Mouse (Mus musculus) liver, embryonic 14.5 days (tissue): ENCODE data around the gene Inca1. TPM values are rescaled to one million over a fixed set of nuclear protein-coding genes. Genes with fewer than 3 reads are reported as not detected.

ENCODE experiments used
- ATAC-seq: fragments of 200-750 bp; cut with Nextera tagmentation; 2 replicates; pipeline ENCODE4 v1.8.0; 2017; ENCODE audit warnings: moderate number of reproducible peaks, mild to moderate bottlenecking, moderate library complexity; ENCODE audit not compliant: insufficient read depth
- DNase-seq, 3 experiments: peaks; one replicate each; pipeline ENCODE4 v3.0.0-alpha.2; 2012 to 2013; ENCODE audit warnings: low read depth in 3 of 3, low spot score in 3 of 3
- H3K27ac ChIP-seq: fragments of 300-500 bp; sonication (generic); 2 replicates; pipeline ENCODE4 v1.5.1; 2014; ENCODE audit warnings: moderate library complexity, mild to moderate bottlenecking, control low read depth, inconsistent platforms
- H3K27me3 ChIP-seq: fragments of 300-500 bp; sonication (generic); 2 replicates; pipeline ENCODE4 v1.6.1; 2014; ENCODE audit warnings: mild to moderate bottlenecking, low read length, moderate library complexity; ENCODE audit not compliant: control insufficient read depth, insufficient read depth
- H3K36me3 ChIP-seq: fragments of 300-500 bp; sonication (generic); replicated peaks from 2 replicates; pipeline ENCODE4 v1.6.1; 2014; ENCODE audit warnings: low read depth; ENCODE audit not compliant: control insufficient read depth, insufficient read depth
- H3K4me1 ChIP-seq, 2 experiments: fragments of 200-500 bp in 1 of 2; fragments of 300-500 bp in 1 of 2; sonication (generic) in 1 of 2; replicated peaks; 2 replicates each; pipeline ENCODE4 v1.6.1; 2012 to 2014; ENCODE audit warnings: antibody characterized with exemption in 1 of 2, inconsistent platforms in 1 of 2, low read length in 1 of 2; ENCODE audit not compliant: control insufficient read depth in 2 of 2, insufficient read depth in 2 of 2
- H3K4me2 ChIP-seq: fragments of 300-500 bp; sonication (generic); 2 replicates; pipeline ENCODE4 v1.6.1; 2014; ENCODE audit warnings: low read depth, mild to moderate bottlenecking, control low read depth, moderate library complexity
- H3K4me3 ChIP-seq, 2 experiments: fragments of 200-500 bp in 1 of 2; fragments of 300-500 bp in 1 of 2; sonication (generic) in 1 of 2; 2 replicates each; pipeline ENCODE4 v1.5.1; 2012 to 2014; ENCODE audit warnings: low read depth in 2 of 2, low read length in 2 of 2, mild to moderate bottlenecking in 2 of 2, control low read depth in 1 of 2, inconsistent platforms in 1 of 2, moderate library complexity in 1 of 2; ENCODE audit not compliant: insufficient read depth in 1 of 2
- H3K9ac ChIP-seq: fragments of 300-500 bp; sonication (generic); replicated peaks from 2 replicates; pipeline ENCODE4 v1.6.1; 2014; ENCODE audit warnings: mild to moderate bottlenecking, control low read depth, moderate library complexity
- H3K9me3 ChIP-seq: fragments of 300-500 bp; sonication (generic); 2 replicates; pipeline ENCODE4 v1.6.1; 2016; ENCODE audit warnings: low read length, mixed read lengths; ENCODE audit not compliant: control insufficient read depth
- CTCF ChIP-seq: IDR thresholded peaks from 2 replicates; pipeline ENCODE4 v1.5.1; 2016; ENCODE audit warnings: antibody characterized with exemption, low read depth, control low read depth
- EP300 ChIP-seq: IDR thresholded peaks from 2 replicates; pipeline ENCODE4 v1.6.1; 2016; ENCODE audit warnings: antibody characterized with exemption, low read depth
- WGBS: fragments of 180-500 bp; shearing (Covaris S2); extraction: QIAGEN DNeasy Blood & Tissue Kit; methylation state at CpG from one replicate; pipeline ENCODE4 v1.1.7; 2014; ENCODE audit not compliant: insufficient replicate concordance; 5-methylcytosine and 5-hydroxymethylcytosine counted together
- polyA plus RNA-seq, 2 experiments: library from polyadenylated mRNA; depleted of rRNA in 1 of 2; stranded (reverse) in 1 of 2; unstranded in 1 of 2; fragments of >200 nt; fragmentation: Nextera tagmentation in 1 of 2; extraction: Ambion mirVana in 1 of 2; gene quantifications; 2 replicates each; pipeline versions ENCODE4 v1.2.1 to v1.2.3; 2012 to 2014

Inca1 gene
- polyA plus RNA-seq, 2 experiments = 0.63 to 0.71 TPM

GRCm38 (mm10) chr11:70742117-70742516, 42.2 kb upstream of the Inca1 start:
- 73% methylated on average over 7 of the region's 7 CpGs for WGBS
- no peak overlapping the region for H3K27ac ChIP-seq
- no peaks in the 10 kb centered on the region for H3K27me3 ChIP-seq
- DNase-seq = no peak
- H3K9me3 ChIP-seq = no peaks in the 10 kb centered on the region
- no peak overlapping the region for H3K4me3 ChIP-seq
- H3K4me2 ChIP-seq = no peak overlapping the region
- no peaks in the 10 kb centered on the region; a peak in 1 of 4 replicates for H3K4me1 ChIP-seq
- no peak for ATAC-seq
- no peak overlapping the region for H3K9ac ChIP-seq
- TF ChIP-seq CTCF = no peak
- TF ChIP-seq EP300 = no peak
- H3K36me3 ChIP-seq = no peaks in the 10 kb centered on the region

- WGBS = 61% methylated on average over 3 of the region's 3 CpGs
- no peak overlapping the region for H3K9ac ChIP-seq
- H3K36me3 ChIP-seq = no peaks in the 10 kb centered on the region
- no peak overlapping the region for H3K4me3 ChIP-seq
- no peak for DNase-seq
- H3K9me3 ChIP-seq = no peaks in the 10 kb centered on the region
- H3K4me1 ChIP-seq = no peaks in the 10 kb centered on the region; a peak in 1 of 4 replicates
- ATAC-seq = no peak
- H3K27me3 ChIP-seq = no peaks in the 10 kb centered on the region
- H3K4me2 ChIP-seq = no peak overlapping the region
- H3K27ac ChIP-seq = no peak overlapping the region
- TF ChIP-seq CTCF = no peak
- TF ChIP-seq EP300 = no peak
Measured at GRCm38 (mm10) chr11:70741603-70742002, 41.6 kb upstream of the Inca1 start.

- DNase-seq = no peak
- 7% methylated on average over 5 of the region's 5 CpGs for WGBS
- ATAC-seq = no peak
Measured at GRCm38 (mm10) chr11:70737749-70738148, 37.8 kb upstream of the Inca1 start.

GRCm38 (mm10) chr11:70733256-70733655, 33.3 kb upstream of the Inca1 start:
- H3K9me3 ChIP-seq = no peaks in the 10 kb centered on the region
- 38% methylated on average over 5 of the region's 5 CpGs for WGBS
- DNase-seq (no peak), ATAC-seq (no peak)
- H3K9ac ChIP-seq = no peak overlapping the region
- no peak for TF ChIP-seq CTCF
- TF ChIP-seq EP300 = no peak
- no peaks in the 10 kb centered on the region for H3K36me3 ChIP-seq
- no peak overlapping the region for H3K27ac ChIP-seq
- no peak overlapping the region for H3K4me2 ChIP-seq
- H3K4me3 ChIP-seq = no peak overlapping the region
- H3K27me3 ChIP-seq = no peaks in the 10 kb centered on the region
- peaks cover 0 to 2% of the 10 kb centered on the region in 2 experiments; a peak in 1 of 4 replicates for H3K4me1 ChIP-seq

More at GRCm38 (mm10) chr11:70737749-70738148, 37.8 kb upstream of the Inca1 start:
- no peak overlapping the region for H3K9ac ChIP-seq
- H3K4me1 ChIP-seq = peaks cover 0 to 2% of the 10 kb centered on the region in 2 experiments; a peak in 1 of 4 replicates
- no peaks in the 10 kb centered on the region for H3K9me3 ChIP-seq
- H3K4me3 ChIP-seq = no peak overlapping the region
- H3K27ac ChIP-seq = no peak overlapping the region
- no peaks in the 10 kb centered on the region for H3K27me3 ChIP-seq
- TF ChIP-seq EP300 = no peak
- TF ChIP-seq CTCF = no peak
- no peak overlapping the region for H3K4me2 ChIP-seq
- H3K36me3 ChIP-seq = no peaks in the 10 kb centered on the region

- Histone ChIP-seq H3K9ac (no peak overlapping the region), H3K4me1 (peaks cover 0 to 2% of the 10 kb centered on the region in 2 experiments; a peak in 1 of 4 replicates), H3K4me3 (no peak overlapping the region), H3K36me3 (no peaks in the 10 kb centered on the region), H3K9me3 (no peaks in the 10 kb centered on the region), H3K27ac (no peak overlapping the region), H3K4me2 (no peak overlapping the region), H3K27me3 (no peaks in the 10 kb centered on the region)
- ATAC-seq (no peak), DNase-seq (no peak)
- TF ChIP-seq CTCF (no peak), EP300 (no peak)
- WGBS = 57% methylated on average over 5 of the region's 5 CpGs
Measured at GRCm38 (mm10) chr11:70731178-70731577, 31.2 kb upstream of the Inca1 start.
